Mouse (Mus musculus) midbrain, embryonic 10.5 days (tissue): Measurements from ENCODE around the gene Syngr3. TPM values are rescaled to one million over a fixed set of nuclear protein-coding genes. Genes with fewer than 3 reads are reported as not detected.

ENCODE experiments used
- polyA plus RNA-seq: library from polyadenylated mRNA; unstranded; fragments of >200 nt; fragmentation: Nextera tagmentation; extraction: Ambion mirVana; gene quantifications from 2 replicates; pipeline ENCODE4 v1.2.1, GENCODE M21; 2016

The Syngr3 gene
- polyA plus RNA-seq, 1 experiment from 2014 or later: 10.3 TPM

Other genes starting within 250 kb of the Syngr3 start
- 2.7 and 3.4 TPM in 2 replicates for gene Dnase1l2, start 246.8 kb downstream of the Syngr3 start, polyA plus RNA-seq
- gene E4f1, start 219.6 kb downstream of the Syngr3 start, polyA plus RNA-seq: 36.2 and 42.9 TPM in 2 replicates
- gene Pgp, start 219.6 kb downstream of the Syngr3 start, polyA plus RNA-seq: 76.4 and 83.5 TPM in 2 replicates
- gene Bricd5, start 216.1 kb downstream of the Syngr3 start, polyA plus RNA-seq: 0.21 and 0.22 TPM in 2 replicates
- gene Mlst8, start 210.9 kb downstream of the Syngr3 start, polyA plus RNA-seq: 40.2 and 40.9 TPM in 2 replicates
- 6.7 and 8.5 TPM in 2 replicates for gene Caskin1, start 201.4 kb downstream of the Syngr3 start, polyA plus RNA-seq
- 106 and 110 TPM in 2 replicates for gene Traf7, start 162.0 kb downstream of the Syngr3 start, polyA plus RNA-seq
- gene Rab26, start 155.7 kb downstream of the Syngr3 start, polyA plus RNA-seq: 2.1 and 2.9 TPM in 2 replicates
- gene Pkd1, start 140.1 kb downstream of the Syngr3 start, polyA plus RNA-seq: 14.7 and 18.5 TPM in 2 replicates
- gene Tsc2, start 57.3 kb downstream of the Syngr3 start, polyA plus RNA-seq: 62.7 and 79.2 TPM in 2 replicates
- gene Nthl1, start 57.3 kb downstream of the Syngr3 start, polyA plus RNA-seq: 25.2 and 25.3 TPM in 2 replicates
- gene Slc9a3r2, start 39.6 kb downstream of the Syngr3 start, polyA plus RNA-seq: 30.2 and 33.2 TPM in 2 replicates
- gene Npw, start 31.5 kb downstream of the Syngr3 start, polyA plus RNA-seq: not detected in 2 replicates
- 21.7 and 24.3 TPM in 2 replicates for gene Zfp598, start 20.3 kb downstream of the Syngr3 start, polyA plus RNA-seq
- 52.3 and 58.5 TPM in 2 replicates for gene Gfer, start 6.2 kb upstream of the Syngr3 start, polyA plus RNA-seq
- gene Noxo1, start 6.3 kb upstream of the Syngr3 start, polyA plus RNA-seq: 1.0 and 1.5 TPM in 2 replicates
- gene Tbl3, start 17.7 kb upstream of the Syngr3 start, polyA plus RNA-seq: 141 and 144 TPM in 2 replicates
- 0.26 and 0.51 TPM in 2 replicates for gene Rnf151, start 28.1 kb upstream of the Syngr3 start, polyA plus RNA-seq
- gene Rps2, start 28.2 kb upstream of the Syngr3 start, polyA plus RNA-seq: 1,457 and 1,841 TPM in 2 replicates
- 206 and 214 TPM in 2 replicates for gene Ndufb10, start 34.5 kb upstream of the Syngr3 start, polyA plus RNA-seq
- not detected in 2 replicates for gene Rpl3l, start 37.9 kb upstream of the Syngr3 start, polyA plus RNA-seq
- 19.2 and 20.5 TPM in 2 replicates for gene Msrb1, start 46.7 kb upstream of the Syngr3 start, polyA plus RNA-seq
- 0.43 and 0.51 TPM in 2 replicates for gene Hs3st6, start 63.0 kb upstream of the Syngr3 start, polyA plus RNA-seq
- 0.06 TPM in 1 of 2 replicates, not detected in the other for gene Meiob, start 114.3 kb upstream of the Syngr3 start, polyA plus RNA-seq
- 28.5 and 29.3 TPM in 2 replicates for gene Hagh, start 150.2 kb upstream of the Syngr3 start, polyA plus RNA-seq
- 18.4 and 19.6 TPM in 2 replicates for gene Fahd1, start 160.4 kb upstream of the Syngr3 start, polyA plus RNA-seq
- 0.31 TPM in 1 of 2 replicates, not detected in the other for gene Igfals, start 176.0 kb upstream of the Syngr3 start, polyA plus RNA-seq
- gene Nubp2, start 196.4 kb upstream of the Syngr3 start, polyA plus RNA-seq: 85.5 and 87.0 TPM in 2 replicates
- 46.6 and 50.4 TPM in 2 replicates for gene Spsb3, start 196.7 kb upstream of the Syngr3 start, polyA plus RNA-seq
- 28.9 and 33.9 TPM in 2 replicates for gene Eme2, start 205.1 kb upstream of the Syngr3 start, polyA plus RNA-seq
- gene Mrps34, start 205.2 kb upstream of the Syngr3 start, polyA plus RNA-seq: 94.7 and 98.1 TPM in 2 replicates
- 46.2 and 47.0 TPM in 2 replicates for gene Nme3, start 206.5 kb upstream of the Syngr3 start, polyA plus RNA-seq
- 40.1 and 53.9 TPM in 2 replicates for gene Mapk8ip3, start 247.0 kb upstream of the Syngr3 start, polyA plus RNA-seq